Mouse (Mus musculus): ENCODE data around the gene Itga6. TPM values are rescaled to one million over a fixed set of nuclear protein-coding genes. Genes with fewer than 3 reads are reported as not detected.
"Not testable (repeated sequence)": the region's sequence is repeated elsewhere in the genome, so short reads cannot be mapped to it uniquely, and the experiment has no call there.

Itga6 gene
- polyA plus RNA-seq, 1 experiment from 2014 or later, result 95.8 TPM

DNA sequence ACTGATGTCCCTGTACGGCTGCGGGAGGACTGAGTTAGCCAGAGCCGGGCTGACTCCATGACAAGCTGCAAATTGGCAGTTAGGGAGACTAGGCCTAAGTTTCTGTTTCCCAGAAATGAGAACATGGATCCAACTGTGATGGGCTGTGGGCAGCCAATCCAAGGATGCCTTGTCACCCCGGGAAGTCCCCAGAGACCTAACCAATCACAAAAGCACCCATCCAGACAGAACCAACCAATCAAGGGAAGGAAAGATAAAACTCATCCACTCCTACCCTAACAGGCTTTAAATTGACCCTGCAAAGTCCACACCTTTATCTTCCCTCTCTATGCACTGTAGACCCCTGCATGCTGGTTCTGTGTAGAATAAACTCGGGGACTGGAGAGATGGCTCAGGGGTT lies 31.0 kb upstream of the Itga6 start:
- H3K4me3 ChIP-seq (ENCODE audit: low read length), result no peak overlapping the region
- no peaks in the 10 kb centered on the region for H3K36me3 ChIP-seq (ENCODE audit: control insufficient read depth, insufficient read depth, low read length)
- no peaks in the 10 kb centered on the region for H3K4me1 ChIP-seq (ENCODE audit: control insufficient read depth, insufficient read depth, low read length)
- no peak overlapping the region for H3K4me2 ChIP-seq (replicated peaks; ENCODE audit: low read depth, low read length)
- no peaks in the 10 kb centered on the region for H3K9me3 ChIP-seq (ENCODE audit: control insufficient read depth, low read length)
- 95% methylated on average over 5 of the region's 5 CpGs for WGBS
- no peak for ATAC-seq (ENCODE audit: low FRiP score, low TSS enrichment)
- no peak overlapping the region for H3K9ac ChIP-seq (ENCODE audit: low read depth, low read length)
- no peaks in the 10 kb centered on the region for H3K27me3 ChIP-seq (ENCODE audit: control insufficient read depth, insufficient read depth, low read length)
- no peak overlapping the region for H3K27ac ChIP-seq (ENCODE audit: low read depth, low read length)

DNA sequence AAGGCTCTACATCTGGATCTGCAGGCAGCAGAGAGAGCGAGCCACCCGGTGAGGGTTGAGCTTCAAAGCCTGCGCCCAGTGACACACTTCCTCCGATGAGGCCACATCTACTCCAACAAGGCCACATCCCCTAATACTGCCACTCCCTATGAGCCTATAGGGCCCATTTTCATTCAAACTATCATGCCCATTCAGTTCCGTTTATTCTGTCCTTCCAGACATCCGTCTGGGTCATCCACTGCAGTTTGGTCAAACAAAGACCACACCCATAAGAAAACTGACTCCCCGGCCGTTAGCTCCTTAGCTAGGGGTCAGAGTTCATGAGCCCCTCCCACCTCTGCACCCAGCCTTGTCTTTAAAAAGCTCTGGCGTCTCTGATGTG lies 26.4 kb upstream of the Itga6 start:
- H3K27ac ChIP-seq (ENCODE audit: low read depth, low read length), result no peak overlapping the region
- no peak for ATAC-seq (ENCODE audit: low FRiP score, low TSS enrichment)
- no peak overlapping the region for H3K9ac ChIP-seq (ENCODE audit: low read depth, low read length)
- H3K27me3 ChIP-seq (ENCODE audit: control insufficient read depth, insufficient read depth, low read length), result no peaks in the 10 kb centered on the region
- no peaks in the 10 kb centered on the region for H3K4me1 ChIP-seq (ENCODE audit: control insufficient read depth, insufficient read depth, low read length)
- no peaks in the 10 kb centered on the region for H3K9me3 ChIP-seq (ENCODE audit: control insufficient read depth, low read length)
- WGBS, result 36% methylated on average over 9 of the region's 9 CpGs
- no peak overlapping the region for H3K4me2 ChIP-seq (replicated peaks; ENCODE audit: low read depth, low read length)
- H3K36me3 ChIP-seq (ENCODE audit: control insufficient read depth, insufficient read depth, low read length), result no peaks in the 10 kb centered on the region
- H3K4me3 ChIP-seq (ENCODE audit: low read length), result no peak overlapping the region

DNA sequence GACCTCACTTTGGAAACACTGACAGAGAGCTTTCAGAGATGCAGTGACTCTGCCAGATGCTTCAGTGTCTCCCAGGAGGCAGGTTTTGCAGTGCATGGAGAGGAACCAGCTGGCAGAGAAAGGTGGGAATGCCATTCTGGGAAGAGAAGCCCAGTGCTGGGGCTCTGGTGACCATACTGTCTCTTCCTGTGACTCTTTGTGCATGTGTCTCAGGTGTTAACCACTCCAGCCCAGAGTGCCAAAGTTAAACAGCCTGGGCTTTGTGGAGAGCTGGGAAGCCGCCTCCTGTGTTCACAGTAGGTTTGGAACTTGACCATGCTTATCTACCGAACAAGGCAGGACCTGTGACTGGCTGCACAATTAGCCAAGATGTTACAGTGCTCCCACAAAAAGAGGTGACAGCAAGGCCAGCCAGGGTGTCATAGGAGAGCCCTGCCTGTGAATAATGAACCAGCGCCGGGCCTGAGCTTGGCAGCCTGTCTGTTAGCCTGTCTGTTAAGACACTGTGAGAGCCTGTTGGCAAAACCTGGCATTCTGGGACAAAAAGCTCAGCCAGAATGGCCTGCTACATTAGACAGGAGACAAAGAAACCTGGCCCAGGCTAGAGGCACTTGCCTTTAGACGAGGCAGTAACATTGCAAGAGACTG lies 25.9 kb upstream of the Itga6 start:
- ATAC-seq (ENCODE audit: low FRiP score, low TSS enrichment), result no peak

DNA sequence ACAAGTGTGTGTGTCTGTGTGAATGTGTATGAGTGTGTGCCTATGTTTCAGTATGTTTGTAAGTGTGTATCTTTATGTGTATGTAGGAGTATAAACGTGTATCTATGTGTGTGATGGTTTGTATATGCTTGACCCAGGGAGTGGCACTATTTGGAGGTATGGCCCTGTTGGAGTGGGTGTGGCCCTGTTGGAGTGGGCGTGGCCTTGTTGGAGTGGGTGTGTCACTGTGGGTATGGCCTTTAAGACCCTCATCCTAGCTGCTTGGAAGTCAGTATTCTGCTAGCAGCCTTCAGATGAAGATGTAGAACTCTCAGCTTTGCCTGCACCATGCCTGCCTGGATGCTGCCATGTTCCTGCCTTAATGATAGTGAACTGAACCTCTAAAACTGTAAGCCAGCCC lies 24.9 kb upstream of the Itga6 start:
- not testable (repeated sequence) for H3K4me2 ChIP-seq (replicated peaks; ENCODE audit: low read depth, low read length); H3K9me3 ChIP-seq (ENCODE audit: control insufficient read depth, low read length); H3K9ac ChIP-seq (ENCODE audit: low read depth, low read length); H3K27ac ChIP-seq (ENCODE audit: low read depth, low read length); ATAC-seq (ENCODE audit: low FRiP score, low TSS enrichment); H3K36me3 ChIP-seq (ENCODE audit: control insufficient read depth, insufficient read depth, low read length); H3K4me1 ChIP-seq (ENCODE audit: control insufficient read depth, insufficient read depth, low read length); H3K4me3 ChIP-seq (ENCODE audit: low read length); H3K27me3 ChIP-seq (ENCODE audit: control insufficient read depth, insufficient read depth, low read length)
- 68% methylated on average over 2 of the region's 2 CpGs for WGBS

More for the DNA sequence above, 25.9 kb upstream of the Itga6 start:
- H3K27me3 ChIP-seq (ENCODE audit: control insufficient read depth, insufficient read depth, low read length), result no peaks in the 10 kb centered on the region
- no peak overlapping the region for H3K27ac ChIP-seq (ENCODE audit: low read depth, low read length)
- H3K4me1 ChIP-seq (ENCODE audit: control insufficient read depth, insufficient read depth, low read length), result no peaks in the 10 kb centered on the region
- no peak overlapping the region for H3K4me2 ChIP-seq (replicated peaks; ENCODE audit: low read depth, low read length)
- WGBS, result 64% methylated on average over 5 of the region's 5 CpGs
- H3K4me3 ChIP-seq (ENCODE audit: low read length), result no peak overlapping the region
- H3K36me3 ChIP-seq (ENCODE audit: control insufficient read depth, insufficient read depth, low read length), result no peaks in the 10 kb centered on the region
- no peaks in the 10 kb centered on the region for H3K9me3 ChIP-seq (ENCODE audit: control insufficient read depth, low read length)
- no peak overlapping the region for H3K9ac ChIP-seq (ENCODE audit: low read depth, low read length)

GRCm38 (mm10) chr2:71722913-71723312 lies 22.5 kb upstream of the Itga6 start:
- Histone ChIP-seq H3K4me1 (ENCODE audit: control insufficient read depth, insufficient read depth, low read length) (no peaks in the 10 kb centered on the region), H3K4me3 (ENCODE audit: low read length) (no peak overlapping the region), H3K36me3 (ENCODE audit: control insufficient read depth, insufficient read depth, low read length) (no peaks in the 10 kb centered on the region), H3K27ac (ENCODE audit: low read depth, low read length) (no peak overlapping the region), H3K4me2 (replicated peaks; ENCODE audit: low read depth, low read length) (no peak overlapping the region), H3K9me3 (ENCODE audit: control insufficient read depth, low read length) (no peaks in the 10 kb centered on the region), H3K27me3 (ENCODE audit: control insufficient read depth, insufficient read depth, low read length) (no peaks in the 10 kb centered on the region), H3K9ac (ENCODE audit: low read depth, low read length) (no peak overlapping the region)
- WGBS, result 46% methylated on average over 5 of the region's 5 CpGs
- ATAC-seq (ENCODE audit: low FRiP score, low TSS enrichment), result no peak

GRCm38 (mm10) chr2:71723623-71724022 lies 21.8 kb upstream of the Itga6 start:
- 87% methylated on average over 3 of the region's 3 CpGs for WGBS
- no peak overlapping the region for H3K4me2 ChIP-seq (replicated peaks; ENCODE audit: low read depth, low read length)
- no peak overlapping the region for H3K4me3 ChIP-seq (ENCODE audit: low read length)
- ATAC-seq (ENCODE audit: low FRiP score, low TSS enrichment), result no peak
- no peaks in the 10 kb centered on the region for H3K27me3 ChIP-seq (ENCODE audit: control insufficient read depth, insufficient read depth, low read length)
- no peaks in the 10 kb centered on the region for H3K4me1 ChIP-seq (ENCODE audit: control insufficient read depth, insufficient read depth, low read length)
- H3K9me3 ChIP-seq (ENCODE audit: control insufficient read depth, low read length), result no peaks in the 10 kb centered on the region
- no peaks in the 10 kb centered on the region for H3K36me3 ChIP-seq (ENCODE audit: control insufficient read depth, insufficient read depth, low read length)
- H3K27ac ChIP-seq (ENCODE audit: low read depth, low read length), result no peak overlapping the region
- no peak overlapping the region for H3K9ac ChIP-seq (ENCODE audit: low read depth, low read length)

GRCm38 (mm10) chr2:71724028-71724427 lies 21.4 kb upstream of the Itga6 start:
- no peak overlapping the region for H3K9ac ChIP-seq (ENCODE audit: low read depth, low read length)
- H3K27me3 ChIP-seq (ENCODE audit: control insufficient read depth, insufficient read depth, low read length), result no peaks in the 10 kb centered on the region
- no peaks in the 10 kb centered on the region for H3K4me1 ChIP-seq (ENCODE audit: control insufficient read depth, insufficient read depth, low read length)
- H3K36me3 ChIP-seq (ENCODE audit: control insufficient read depth, insufficient read depth, low read length), result no peaks in the 10 kb centered on the region
- H3K9me3 ChIP-seq (ENCODE audit: control insufficient read depth, low read length), result no peaks in the 10 kb centered on the region
- WGBS, result 83% methylated on average over 6 of the region's 6 CpGs
- no peak overlapping the region for H3K4me3 ChIP-seq (ENCODE audit: low read length)
- no peak for ATAC-seq (ENCODE audit: low FRiP score, low TSS enrichment)
- no peak overlapping the region for H3K4me2 ChIP-seq (replicated peaks; ENCODE audit: low read depth, low read length)
- H3K27ac ChIP-seq (ENCODE audit: low read depth, low read length), result no peak overlapping the region

- Histone ChIP-seq H3K27ac (ENCODE audit: low read depth, low read length) (no peak overlapping the region), H3K4me1 (ENCODE audit: control insufficient read depth, insufficient read depth, low read length) (peaks cover 3% of the 10 kb centered on the region; the same call in 1 of the 2 replicates), H3K9ac (ENCODE audit: low read depth, low read length) (no peak overlapping the region), H3K4me2 (replicated peaks; ENCODE audit: low read depth, low read length) (no peak overlapping the region), H3K4me3 (ENCODE audit: low read length) (no peak overlapping the region), H3K36me3 (ENCODE audit: control insufficient read depth, insufficient read depth, low read length) (no peaks in the 10 kb centered on the region), H3K27me3 (ENCODE audit: control insufficient read depth, insufficient read depth, low read length) (no peaks in the 10 kb centered on the region), H3K9me3 (ENCODE audit: control insufficient read depth, low read length) (no peaks in the 10 kb centered on the region)
- 63% methylated on average over 1 of the region's 1 CpGs for WGBS
- no peak for ATAC-seq (ENCODE audit: low FRiP score, low TSS enrichment)
Observed at GRCm38 (mm10) chr2:71725446-71725845, 20.0 kb upstream of the Itga6 start.

- Histone ChIP-seq H3K4me3 (ENCODE audit: low read length) (no peak overlapping the region), H3K4me2 (replicated peaks; ENCODE audit: low read depth, low read length) (no peak overlapping the region), H3K27ac (ENCODE audit: low read depth, low read length) (no peak overlapping the region), H3K9me3 (ENCODE audit: control insufficient read depth, low read length) (no peaks in the 10 kb centered on the region), H3K4me1 (ENCODE audit: control insufficient read depth, insufficient read depth, low read length) (peaks cover 14% of the 10 kb centered on the region; the same call in 1 of the 2 replicates), H3K9ac (ENCODE audit: low read depth, low read length) (no peak overlapping the region), H3K36me3 (ENCODE audit: control insufficient read depth, insufficient read depth, low read length) (no peaks in the 10 kb centered on the region), H3K27me3 (ENCODE audit: control insufficient read depth, insufficient read depth, low read length) (no peaks in the 10 kb centered on the region)
- 87% methylated on average over 7 of the region's 7 CpGs for WGBS
- no peak for ATAC-seq (ENCODE audit: low FRiP score, low TSS enrichment)
Observed at GRCm38 (mm10) chr2:71726883-71727676, 18.3 kb upstream of the Itga6 start.

All from kidney, embryonic 14.5 days (tissue).